ENCODE assay signal across 21 mouse cellular contexts in genomic region chr13:96346581-96346980, GRCm38 (mm10). TPM values are rescaled to one million over a fixed set of nuclear protein-coding genes. Genes with fewer than 3 reads are reported as not detected.
A peak's percentile ranks its signal among the peaks of the same experiment; 100 is the strongest.
DNase-seq lines count a peak whose midpoint lies in the region; ATAC-seq and TF ChIP-seq lines count a peak whose summit lies in the region.
"Had no signal": no experiment of that assay in that cellular context is flagged by ENCODE, and none has a peak within 500 bp of the region (broad histone marks: within the 10 kb centered on the region; RNA-seq: fewer than 3 reads in every experiment).

No protein-coding gene starts in this region.

- H3K4me3 ChIP-seq in intestine, embryonic 16.5 days (ENCODE audit: low read length) = no peak overlapping the region
- no peak overlapping the region for H3K4me3 ChIP-seq in intestine, postnatal 0 days (ENCODE audit: low read depth, low read length)
- no peak overlapping the region for H3K4me3 ChIP-seq in ES-Bruce4 (ENCODE audit: low read depth, low read length)
- H3K4me3 ChIP-seq in embryonic facial prominence, embryonic 14.5 days (ENCODE audit: low read depth, low read length) = no peak overlapping the region
- H3K4me3 ChIP-seq: embryonic facial prominence, embryonic 12.5 days; forebrain, embryonic 13.5 days; heart, adult 2 months; heart, embryonic 15.5 days; hindbrain, embryonic 13.5 days; intestine, embryonic 15.5 days had no signal

- no peaks in the 10 kb centered on the region for H3K27me3 ChIP-seq in intestine, embryonic 16.5 days (replicated peaks; ENCODE audit: control insufficient read depth, insufficient read depth, low read length)
- no peaks in the 10 kb centered on the region for H3K27me3 ChIP-seq in intestine, postnatal 0 days (replicated peaks; ENCODE audit: control insufficient read depth, insufficient read depth, low read length)
- no peaks in the 10 kb centered on the region for H3K27me3 ChIP-seq in ES-Bruce4 (ENCODE audit: control insufficient read depth, insufficient read depth, low read length, poor library complexity, severe bottlenecking)
- no peaks in the 10 kb centered on the region for H3K27me3 ChIP-seq in embryonic facial prominence, embryonic 14.5 days (replicated peaks; ENCODE audit: control insufficient read depth, insufficient read depth, low read length)
- H3K27me3 ChIP-seq: embryonic facial prominence, embryonic 12.5 days; forebrain, embryonic 13.5 days; heart, embryonic 15.5 days; hindbrain, embryonic 13.5 days; intestine, embryonic 15.5 days had no signal

- H3K4me2 ChIP-seq in intestine, embryonic 16.5 days (ENCODE audit: low read depth, low read length) = no peak overlapping the region
- H3K4me2 ChIP-seq in intestine, postnatal 0 days (replicated peaks; ENCODE audit: low read depth) = no peak overlapping the region
- no peak overlapping the region for H3K4me2 ChIP-seq in embryonic facial prominence, embryonic 14.5 days (ENCODE audit: low read depth, low read length)
- H3K4me2 ChIP-seq: embryonic facial prominence, embryonic 12.5 days; forebrain, embryonic 13.5 days; heart, embryonic 11.5 days; heart, embryonic 15.5 days; hindbrain, embryonic 13.5 days; intestine, embryonic 15.5 days had no signal

- no peak overlapping the region for H3K9ac ChIP-seq in intestine, embryonic 16.5 days (ENCODE audit: low read depth, low read length)
- H3K9ac ChIP-seq in intestine, postnatal 0 days (ENCODE audit: low read depth, low read length) = no peak overlapping the region
- H3K9ac ChIP-seq in ES-Bruce4 (ENCODE audit: low read depth, poor library complexity, severe bottlenecking) = no peak overlapping the region
- H3K9ac ChIP-seq in embryonic facial prominence, embryonic 14.5 days (ENCODE audit: low read depth, low read length) = no peak overlapping the region
- H3K9ac ChIP-seq: embryonic facial prominence, embryonic 12.5 days; forebrain, embryonic 13.5 days; forebrain, postnatal 0 days; heart, embryonic 15.5 days; hindbrain, embryonic 13.5 days; intestine, embryonic 15.5 days had no signal

- DNase-seq in Muller cell, postnatal 12 days (ENCODE audit: inconsistent ontology term) = peak; percentile 59
- peak; percentile 5 for DNase-seq in embryonic facial prominence, embryonic 14.5 days (ENCODE audit: low spot score)
- DNase-seq in layer of hippocampus, adult 18-20 months (ENCODE audit: low spot score in 2 of 2) = no peak
- DNase-seq: adrenal gland, postnatal 14 days; cerebellum, adult 11-12 months; cerebellum, adult 9-11 months; cerebellum, postnatal 36 days; forebrain, postnatal 0 days; gastrocnemius, postnatal 14 days; heart, adult 2 months; heart, postnatal 14 days had no signal

- no peaks in the 10 kb centered on the region for H3K4me1 ChIP-seq in intestine, embryonic 16.5 days (ENCODE audit: control insufficient read depth, insufficient read depth, low read length)
- no peaks in the 10 kb centered on the region for H3K4me1 ChIP-seq in intestine, postnatal 0 days (replicated peaks; ENCODE audit: control insufficient read depth, insufficient read depth, low read length)
- peaks cover 2% of the 10 kb centered on the region for H3K4me1 ChIP-seq in ES-Bruce4 (ENCODE audit: control insufficient read depth, insufficient read depth, low read length)
- no peaks in the 10 kb centered on the region for H3K4me1 ChIP-seq in embryonic facial prominence, embryonic 14.5 days (ENCODE audit: control insufficient read depth, insufficient read depth, low read length)
- H3K4me1 ChIP-seq: embryonic facial prominence, embryonic 12.5 days; forebrain, embryonic 13.5 days; heart, embryonic 15.5 days; hindbrain, embryonic 13.5 days; intestine, embryonic 15.5 days had no signal

- ATAC-seq in intestine, embryonic 16.5 days = 0 out of 2 replicates have a peak, but pooled peaks have one; percentile 36
- ATAC-seq in intestine, postnatal 0 days = no peak
- ATAC-seq in embryonic facial prominence, embryonic 14.5 days (ENCODE audit: low read depth) = no peak
- ATAC-seq in megakaryocyte-erythroid progenitor cell, adult 5-6 weeks (replicated peaks; ENCODE audit: low FRiP score, low TSS enrichment, poor library complexity, severe bottlenecking) = no peak
- ATAC-seq: forebrain, embryonic 13.5 days; forebrain, postnatal 0 days; intestine, embryonic 15.5 days had no signal

- H3K27ac ChIP-seq in intestine, embryonic 16.5 days (ENCODE audit: low read length) = no peak overlapping the region
- H3K27ac ChIP-seq in intestine, postnatal 0 days (ENCODE audit: low read depth, low read length) = no peak overlapping the region
- H3K27ac ChIP-seq in ES-Bruce4 (ENCODE audit: insufficient read depth, low read length) = 0 out of 2 replicates have a peak overlapping the region, but pooled peaks have one; percentile 3
- no peak overlapping the region for H3K27ac ChIP-seq in embryonic facial prominence, embryonic 14.5 days (replicated peaks; ENCODE audit: low read depth, low read length)
- H3K27ac ChIP-seq: embryonic facial prominence, embryonic 12.5 days; forebrain, embryonic 13.5 days; heart, adult 2 months; heart, embryonic 15.5 days; hindbrain, embryonic 13.5 days; intestine, embryonic 15.5 days had no signal

- H3K9me3 ChIP-seq in intestine, embryonic 16.5 days (ENCODE audit: control insufficient read depth, low read length) = no peaks in the 10 kb centered on the region
- H3K9me3 ChIP-seq in intestine, postnatal 0 days (ENCODE audit: control insufficient read depth) = no peaks in the 10 kb centered on the region
- H3K9me3 ChIP-seq in ES-Bruce4 (replicated peaks; ENCODE audit: control insufficient read depth, insufficient read depth, low read length, poor library complexity, severe bottlenecking) = no peaks in the 10 kb centered on the region
- H3K9me3 ChIP-seq in embryonic facial prominence, embryonic 14.5 days (ENCODE audit: control insufficient read depth, low read length) = no peaks in the 10 kb centered on the region
- H3K9me3 ChIP-seq: embryonic facial prominence, embryonic 12.5 days; forebrain, embryonic 13.5 days; heart, embryonic 15.5 days; hindbrain, embryonic 13.5 days; intestine, embryonic 15.5 days had no signal

- no peak for TF ChIP-seq CTCF in intestine, postnatal 0 days (IDR thresholded peaks at IDR 0.05; ENCODE audit: low read depth)
- no peak for TF ChIP-seq CTCF in ES-Bruce4 (IDR thresholded peaks at IDR 0.05; ENCODE audit: low read depth, low read length)

- TF ChIP-seq EP300 in ES-Bruce4 (IDR thresholded peaks at IDR 0.05; ENCODE audit: insufficient read depth, low read depth, low read length) = peak; percentile 66; the same call in 1 of the 2 replicates

- TF ChIP-seq POLR2A in ES-Bruce4 (IDR thresholded peaks at IDR 0.05; ENCODE audit: insufficient read depth, low read length) = no peak

- no peaks in the 10 kb centered on the region for H3K36me3 ChIP-seq in intestine, embryonic 16.5 days (ENCODE audit: control insufficient read depth, insufficient read depth, low read length)
- H3K36me3 ChIP-seq in intestine, postnatal 0 days (ENCODE audit: control insufficient read depth, insufficient read depth) = no peaks in the 10 kb centered on the region
- H3K36me3 ChIP-seq in ES-Bruce4 (ENCODE audit: control insufficient read depth, insufficient read depth, low read length, poor library complexity, severe bottlenecking) = no peaks in the 10 kb centered on the region
- H3K36me3 ChIP-seq in embryonic facial prominence, embryonic 14.5 days (ENCODE audit: control insufficient read depth, insufficient read depth, low read length) = no peaks in the 10 kb centered on the region
- H3K36me3 ChIP-seq: embryonic facial prominence, embryonic 12.5 days; heart, embryonic 15.5 days; hindbrain, embryonic 13.5 days; intestine, embryonic 15.5 days had no signal

- 36% methylated on average over 3 of the region's 3 CpGs for WGBS in intestine, embryonic 16.5 days
- 37% methylated on average over 3 of the region's 3 CpGs for WGBS in intestine, postnatal 0 days
- 49% methylated on average over 3 of the region's 3 CpGs for whole genome bisulfite sequencing in embryonic facial prominence, embryonic 14.5 days

RNA-seq across cellular contexts. Expression of gene Poc5, which starts 41.5 kb away (rescaled TPM):
- polyA plus RNA-seq in intestine, embryonic 16.5 days (2015; fragmentation: Nextera tagmentation; extraction: Ambion mirVana) = 8.9 and 10.7 TPM in 2 replicates
- polyA plus RNA-seq in intestine, postnatal 0 days (2015; fragmentation: Nextera tagmentation; extraction: Ambion mirVana) = 4.6 and 5.6 TPM in 2 replicates
- 18.9 and 19.5 TPM in 2 replicates for polyA plus RNA-seq in ES-Bruce4 (2011; ENCODE audit: insufficient read depth, insufficient read length, low read depth, missing spikeins)
- 13.7 and 19.7 TPM in 2 replicates for polyA plus RNA-seq in embryonic facial prominence, embryonic 14.5 days (2014; fragmentation: Nextera tagmentation; extraction: Ambion mirVana)
- total RNA-seq in megakaryocyte-erythroid progenitor cell, adult 5-6 weeks (2014; fragmentation: Nextera tagmentation) = 11.5 and 29.5 TPM in 2 replicates
- 15.1 and 15.6 TPM in 2 replicates for total RNA-seq in megakaryocyte-erythroid progenitor cell, adult 5-6 weeks (2017)
- 10 to 100 TPM; 32.5 to 36.1 TPM for total RNA-seq in layer of hippocampus, adult 18-20 months (2021)

Comparison
In these comparisons a context has a peak if more than half of its experiments do, and no peak if none do; other contexts are left out.
1. DNase-seq: peak in Muller cell, postnatal 12 days (single experiment) and embryonic facial prominence, embryonic 14.5 days (single experiment); none in layer of hippocampus, adult 18-20 months (0 of 2).